Mouse (Mus musculus) CD4-positive naive resting alpha-beta T cell, adult 76 days (primary cell): Measurements from ENCODE around the gene Gm3424. TPM values are rescaled to one million over a fixed set of nuclear protein-coding genes. Genes with fewer than 3 reads are reported as not detected.

Source experiments
- total RNA-seq: library from RNA; stranded (reverse); gene quantifications from one replicate; pipeline ENCODE4 v1.2.4, GENCODE M21; 2023

The Gm3424 gene
- total RNA-seq: not detected

DNA sequence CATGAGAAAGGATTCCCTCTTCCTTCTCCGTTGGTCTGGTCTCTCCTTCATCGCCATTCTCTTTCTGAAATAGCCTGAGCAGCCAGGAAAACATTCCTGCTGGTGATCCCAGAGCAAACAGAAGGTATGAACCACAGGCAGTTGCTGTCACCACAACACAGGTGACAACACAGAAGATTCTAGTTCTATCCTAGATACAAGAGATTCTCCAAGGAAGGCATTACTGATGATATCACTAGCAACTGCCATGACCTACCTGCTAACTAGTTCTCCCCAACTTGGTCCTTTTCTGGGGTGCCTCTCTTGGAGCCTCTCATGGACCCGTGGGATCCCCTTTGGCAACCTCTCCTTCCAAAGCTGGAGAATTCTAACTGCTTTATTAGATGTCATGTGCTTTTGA is at the start of gene Gm3424:
TSS of gene Gm3424 (minus strand) at position 101 of the 400 bp plus-strand sequence.

DNA sequence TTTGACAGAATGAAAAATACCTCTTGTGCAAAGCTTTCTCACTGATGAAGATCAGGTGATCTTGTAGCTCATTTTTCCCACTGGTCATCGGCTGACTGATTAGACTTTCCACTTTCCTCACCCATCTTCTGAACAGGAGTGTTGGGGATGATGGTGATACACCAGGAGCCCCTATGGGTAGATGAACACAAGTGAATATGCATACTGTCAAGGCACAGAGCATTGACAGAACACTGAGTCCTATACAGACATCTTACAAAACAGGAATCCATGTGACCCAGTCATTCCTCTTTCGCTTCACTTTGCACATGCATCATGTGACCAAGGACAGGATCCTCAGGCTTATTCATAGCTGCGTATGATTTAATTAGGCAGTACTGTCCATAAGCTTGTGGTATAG is 22.2 kb downstream of the Gm3424 start, which contains the start of gene Gm3383:
TSS of gene Gm3383 (minus strand) at position 101 of the 400 bp plus-strand sequence.

Other genes with a start within 250 kb of the Gm3424 start
- not detected for gene Gm8265, start 197.3 kb downstream of the Gm3424 start, total RNA-seq
- not detected for gene Gm9603, start 142.9 kb downstream of the Gm3424 start, total RNA-seq
- gene Gm3373, start 88.8 kb downstream of the Gm3424 start, total RNA-seq: not detected
- gene Gm3383, start 22.3 kb downstream of the Gm3424 start, total RNA-seq: 1.3 TPM
- gene Gm8237, start 50.1 kb upstream of the Gm3424 start, total RNA-seq: not detected
- not detected for gene Gm3248, start 131.4 kb upstream of the Gm3424 start, total RNA-seq
- gene Gm3453, start 148.8 kb upstream of the Gm3424 start, total RNA-seq: not detected
- gene Gm6337, start 227.9 kb upstream of the Gm3424 start, total RNA-seq: not detected